Mouse (Mus musculus) right cerebral cortex, postnatal 36 days (tissue): ENCODE data around the gene Kcnh1.

Experiments used
- DNase-seq, 2 experiments: peaks; one replicate each; pipeline ENCODE4 v3.0.0; 2022; ENCODE audit warnings: low spot score in 2 of 2, mixed read lengths in 1 of 2

Kcnh1 gene

GRCm38 (mm10) chr1:192525711-192526350 lies 335.3 kb downstream of the Kcnh1 start:
- peak in 1 of 2 experiments; percentile 21 for DNase-seq

DNA sequence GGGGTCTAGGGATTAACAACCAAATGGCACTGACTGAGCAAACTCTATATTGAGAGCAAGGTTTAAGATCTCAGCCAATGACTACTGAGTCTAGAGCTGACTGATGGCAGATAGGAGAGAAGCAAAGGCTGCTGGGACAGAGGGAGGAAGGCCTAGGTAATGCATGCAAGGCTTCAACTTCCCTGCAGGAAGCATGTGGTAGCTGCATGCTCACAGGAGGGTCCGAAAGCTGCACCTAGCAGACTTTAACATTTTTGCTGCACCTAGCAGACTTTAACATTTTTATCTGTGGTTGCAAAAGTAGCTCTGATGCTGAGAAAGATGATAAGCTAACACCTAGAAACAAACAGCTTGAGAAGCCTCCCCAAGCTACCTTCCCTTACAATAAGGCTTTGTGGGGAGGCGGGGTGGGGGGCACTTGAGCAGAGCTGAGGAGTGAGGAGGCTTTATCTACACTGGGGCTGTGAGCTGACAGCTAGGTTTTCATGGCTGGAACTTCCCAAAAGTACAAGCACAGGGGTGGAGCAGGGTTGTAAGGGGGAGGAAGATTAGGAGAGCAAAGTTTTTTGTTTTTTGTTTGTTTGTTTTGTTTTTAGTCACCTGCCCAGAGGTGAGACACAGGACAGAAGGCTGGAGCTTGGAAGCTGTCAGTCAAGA lies 341.0 kb downstream of the Kcnh1 start:
- DNase-seq, result no peak

GRCm38 (mm10) chr1:192532212-192532611 lies 341.6 kb downstream of the Kcnh1 start:
- no peak for DNase-seq

GRCm38 (mm10) chr1:192533016-192533415 lies 342.4 kb downstream of the Kcnh1 start:
- no peak for DNase-seq

DNA sequence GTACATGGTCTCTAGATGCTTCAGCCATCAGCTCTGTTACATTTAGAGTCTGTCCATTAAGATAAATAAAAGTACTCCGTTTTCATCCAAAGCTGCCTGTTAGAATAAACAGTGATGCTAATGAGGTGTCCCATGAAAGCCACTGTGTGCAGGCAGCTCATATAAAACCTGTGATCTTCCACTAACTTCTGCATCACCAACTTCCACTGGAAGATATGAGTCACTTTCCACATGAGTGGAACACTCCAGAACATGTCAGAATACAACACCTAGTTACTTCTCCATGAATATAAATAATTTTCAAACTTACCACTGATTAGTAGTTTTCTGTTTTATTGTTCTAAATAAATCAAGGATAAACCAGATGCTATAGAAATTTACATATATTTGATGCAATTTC lies 345.9 kb downstream of the Kcnh1 start:
- DNase-seq, result no peak

DNA sequence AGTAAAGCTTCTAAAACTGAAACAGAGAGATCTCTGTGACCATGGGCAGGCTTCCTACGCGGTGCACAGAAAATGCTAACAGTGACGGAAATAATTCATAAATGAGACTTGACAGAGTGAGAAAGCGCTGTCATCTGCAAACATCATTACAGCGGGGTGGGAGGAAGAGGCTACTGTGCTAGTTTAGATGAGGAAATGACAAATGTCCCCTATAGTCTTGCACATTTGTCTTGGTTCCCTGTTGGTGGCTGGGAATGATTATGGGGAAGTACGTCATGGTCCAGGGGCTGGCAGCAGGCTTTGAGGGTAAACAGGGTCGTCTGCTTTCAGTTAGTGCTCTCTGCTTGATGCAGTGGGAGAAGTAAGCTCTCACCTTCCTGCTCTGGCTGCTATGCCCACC lies 346.6 kb downstream of the Kcnh1 start:
- no peak for DNase-seq

- DNase-seq, result no peak
Measured at GRCm38 (mm10) chr1:192542093-192542492, 351.5 kb downstream of the Kcnh1 start.

GRCm38 (mm10) chr1:192543686-192544085 lies 353.1 kb downstream of the Kcnh1 start:
- DNase-seq, result no peak

GRCm38 (mm10) chr1:192544091-192544490 lies 353.5 kb downstream of the Kcnh1 start:
- DNase-seq, result no peak

- DNase-seq, result no peak
Measured at GRCm38 (mm10) chr1:192544901-192545300, 354.3 kb downstream of the Kcnh1 start.

GRCm38 (mm10) chr1:192546843-192547242 lies 356.3 kb downstream of the Kcnh1 start:
- DNase-seq, result no peak

GRCm38 (mm10) chr1:192550561-192550960 lies 360.0 kb downstream of the Kcnh1 start:
- no peak for DNase-seq

DNA sequence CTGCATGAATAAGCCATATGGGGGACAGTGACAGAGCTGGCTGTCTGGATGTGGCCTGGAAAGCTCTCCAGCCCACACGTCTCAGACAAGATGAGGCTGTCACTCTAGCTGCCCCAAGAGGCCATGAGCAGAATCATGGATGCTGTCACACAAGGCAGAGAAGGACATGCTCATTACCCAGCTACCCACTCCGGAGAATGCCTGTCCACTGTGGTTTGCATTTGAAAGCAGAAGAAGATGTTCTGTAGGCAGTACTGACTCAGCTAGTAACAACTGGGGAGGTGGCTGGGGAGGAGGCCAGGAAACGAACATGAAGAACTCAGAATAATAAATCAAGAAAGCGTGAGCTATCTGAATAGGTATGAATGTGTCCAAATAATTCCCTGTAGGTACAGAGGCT lies 364.9 kb downstream of the Kcnh1 start:
- peak; percentile 34 to 56 for DNase-seq

DNA sequence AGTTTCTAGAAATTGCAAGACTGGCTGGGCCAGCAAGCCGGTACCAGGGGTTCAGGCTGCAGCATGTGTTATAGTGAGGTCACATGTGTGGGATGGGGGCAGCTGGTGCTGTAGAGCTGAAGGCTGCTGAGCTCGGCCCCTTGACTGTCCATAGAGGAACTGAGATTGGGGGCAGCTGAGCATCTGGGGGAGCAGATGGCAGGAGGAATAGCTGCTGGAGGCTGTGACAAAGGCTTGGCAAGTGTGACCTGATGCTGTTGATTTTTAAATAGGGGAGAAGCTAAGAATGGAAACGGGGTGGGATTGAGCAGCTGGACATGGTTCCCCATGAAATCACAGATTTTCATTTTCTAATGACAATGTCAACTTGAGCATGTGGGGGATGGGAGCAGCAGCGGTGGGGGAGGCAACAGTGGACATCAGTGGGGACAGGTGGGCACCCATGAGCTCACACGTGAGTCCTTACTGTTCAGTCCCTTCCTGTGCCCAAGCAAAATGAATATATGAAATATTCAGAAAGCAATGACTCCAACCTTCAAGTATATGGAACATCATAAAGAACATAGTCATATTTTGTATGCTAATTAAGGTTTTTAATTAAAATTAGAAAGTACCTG lies 367.5 kb downstream of the Kcnh1 start:
- peak in 1 of 2 experiments; percentile 14 for DNase-seq

DNA sequence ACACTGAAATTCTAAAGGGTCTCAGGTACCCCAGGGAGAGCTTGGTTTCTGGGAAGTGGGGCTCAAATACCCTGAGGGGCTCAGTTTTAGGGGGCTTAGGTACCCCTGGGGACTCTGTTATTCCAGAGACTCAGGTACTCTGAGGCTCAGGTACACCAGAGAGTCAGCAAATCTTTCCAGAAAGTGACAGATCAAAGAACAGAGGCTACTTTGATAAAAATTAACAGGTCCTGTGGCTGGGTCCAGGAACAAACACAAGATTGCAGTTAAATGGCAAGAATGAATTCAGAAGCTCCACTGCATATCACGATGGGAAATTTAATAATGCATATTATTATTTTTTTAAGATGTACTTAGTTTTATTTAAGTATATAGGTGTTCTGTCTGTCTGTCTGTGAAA lies 368.8 kb downstream of the Kcnh1 start:
- DNase-seq, result no peak
